Comparison of ENCODE assay signal across 7 mouse cellular contexts in the genomic region with DNA sequence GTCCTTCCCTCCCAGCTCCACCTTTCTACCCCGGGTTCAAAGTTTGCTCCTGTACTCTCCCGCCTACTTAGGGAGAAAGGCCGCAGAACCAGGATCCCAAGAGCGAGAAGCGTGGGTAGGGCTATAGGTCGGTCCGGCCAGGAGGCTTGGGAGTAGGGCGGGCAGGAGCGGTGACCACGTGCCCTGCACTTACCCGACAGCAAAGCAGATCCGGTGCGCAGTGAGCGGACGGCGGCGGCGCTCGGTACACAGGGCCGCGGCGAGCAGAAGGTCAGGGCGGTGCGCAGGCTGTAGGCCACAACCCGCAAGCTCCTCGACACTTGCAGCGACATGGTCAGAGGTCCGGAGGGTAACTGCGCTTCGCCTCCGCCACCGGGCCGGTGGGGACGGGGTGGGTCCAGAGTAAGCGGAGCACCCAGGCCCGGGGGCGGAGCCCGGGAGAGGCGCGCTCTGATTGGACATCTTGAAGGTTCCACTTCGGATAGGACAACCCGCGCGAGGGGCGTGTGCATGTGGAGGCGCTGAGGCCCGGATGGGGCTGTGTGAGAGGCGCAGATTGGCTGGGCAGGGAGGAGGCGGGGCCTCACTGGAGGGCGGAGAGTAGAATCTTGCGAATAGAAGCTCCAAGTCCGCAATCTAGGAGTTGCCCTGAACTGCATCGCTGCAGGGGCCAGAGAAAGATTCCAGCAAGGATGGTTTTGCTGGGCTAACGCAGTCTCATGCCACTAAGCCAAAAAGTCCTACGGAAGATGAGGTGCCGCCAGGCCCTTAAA. TPM values are rescaled to one million over a fixed set of nuclear protein-coding genes. Genes with fewer than 3 reads are reported as not detected.
DNase-seq lines count a peak whose midpoint lies in the region; ATAC-seq lines count a peak whose summit lies in the region.

A gene (minus strand): TSS at position 443 of the 773 bp plus-strand sequence.

- no peaks in the 10 kb centered on the region for H3K36me3 ChIP-seq in intestine, embryonic 15.5 days
- peaks cover 24% of the 10 kb centered on the region for H3K36me3 ChIP-seq in midbrain, embryonic 10.5 days

- WGBS in intestine, embryonic 15.5 days, result under 1% methylated on average over 55 of the region's 56 CpGs
- under 1% methylated on average over 56 of the region's 56 CpGs for WGBS in midbrain, embryonic 10.5 days

- H3K4me3 ChIP-seq in intestine, embryonic 15.5 days (replicated peaks), result peak within 1 kb of the TSS; percentile 67
- peak within 1 kb of the TSS; percentile 77 for H3K4me3 ChIP-seq in midbrain, embryonic 10.5 days

- ATAC-seq in intestine, embryonic 15.5 days, result peak; percentile 100

- peak within 1 kb of the TSS; percentile 83 for H3K27ac ChIP-seq in intestine, embryonic 15.5 days
- peak within 1 kb of the TSS; percentile 85 for H3K27ac ChIP-seq in midbrain, embryonic 10.5 days (replicated peaks)

- no peaks in the 10 kb centered on the region for H3K27me3 ChIP-seq in intestine, embryonic 15.5 days (replicated peaks)
- H3K27me3 ChIP-seq in midbrain, embryonic 10.5 days (ENCODE audit: low read depth, poor library complexity, severe bottlenecking), result no peaks in the 10 kb centered on the region

- intact Hi-C loops in gastrocnemius, postnatal 36 days (cut with DNase I), result no loop called here
- intact Hi-C loops in left cerebral cortex, postnatal 25 days (cut with DNase I), result loop anchor here (1.0 to 5.0 kb wide), 2 partner anchors 14 to 71 kb away; a partner anchor contains a TSS

- peak within 1 kb of the TSS; percentile 86 for H3K4me2 ChIP-seq in intestine, embryonic 15.5 days (replicated peaks)

- H3K4me1 ChIP-seq in intestine, embryonic 15.5 days (replicated peaks), result peaks cover 8% of the 10 kb centered on the region; the same call in 1 of the 2 replicates
- H3K4me1 ChIP-seq in midbrain, embryonic 10.5 days, result peaks cover 28% of the 10 kb centered on the region

- no peaks in the 10 kb centered on the region for H3K9me3 ChIP-seq in intestine, embryonic 15.5 days
- H3K9me3 ChIP-seq in midbrain, embryonic 10.5 days (replicated peaks), result no peaks in the 10 kb centered on the region

- H3K9ac ChIP-seq in intestine, embryonic 15.5 days, result peak within 1 kb of the TSS; percentile 65

- peak; percentile 100 for DNase-seq in adrenal gland, adult 2 months
- peak; percentile 94 for DNase-seq in embryo, embryonic 11.5 days (ENCODE audit: low read depth, low spot score)
- peak; percentile 97 to 100 for DNase-seq in gastrocnemius, postnatal 36 days
- DNase-seq in left cerebral cortex, postnatal 25 days (ENCODE audit: low spot score in 2 of 2), result peak; percentile 96 to 99
- DNase-seq in midbrain, embryonic 10.5 days (ENCODE audit: low spot score), result peak; percentile 100
- DNase-seq in right cerebral cortex, postnatal 4 days, result peak; percentile 94

RNA-seq across cellular contexts. Expression of the gene that starts here (rescaled TPM):
- 100 to 1,000 TPM; 113 to 195 TPM for total RNA-seq in adrenal gland, adult 2 months (2021)
- polyA plus RNA-seq in adrenal gland, adult 2 months (2012; rRNA removed), result 45.9 and 60.4 TPM in 2 replicates
- 10 to 100 TPM; 35.7 to 39.4 TPM for total RNA-seq in gastrocnemius, postnatal 36 days (2021)
- 165 and 181 TPM in 2 replicates for polyA plus RNA-seq in intestine, embryonic 15.5 days (2015; fragmentation: Nextera tagmentation; extraction: Ambion mirVana)
- total RNA-seq in left cerebral cortex, postnatal 25 days (2021), result 10 to 100 TPM; 35.3 to 39.1 TPM
- polyA plus RNA-seq in midbrain, embryonic 10.5 days (2016; fragmentation: Nextera tagmentation; extraction: Ambion mirVana), result 171 and 194 TPM in 2 replicates

Comparison
In these comparisons a context has a peak if more than half of its experiments do, and no peak if none do; other contexts are left out.
1. Peak in every context shown above with its lines: DNase-seq, ATAC-seq, H3K4me3 ChIP-seq and H3K27ac ChIP-seq.